10 mouse cellular contexts compared by ENCODE assay signal in genomic region chr4:152351422-152352305, GRCm38 (mm10). TPM values are rescaled to one million over a fixed set of nuclear protein-coding genes. Genes with fewer than 3 reads are reported as not detected.
DNase-seq lines count a peak whose midpoint lies in the region; ATAC-seq and TF ChIP-seq lines count a peak whose summit lies in the region.
"Had no signal": no experiment of that assay in that cellular context is flagged by ENCODE, and none has a peak within 500 bp of the region (broad histone marks: within the 10 kb centered on the region; RNA-seq: fewer than 3 reads in every experiment).

No protein-coding gene starts in this region.

- peaks cover 38% of the 10 kb centered on the region for H3K27me3 ChIP-seq in liver, embryonic 11.5 days (replicated peaks; ENCODE audit: control insufficient read depth, insufficient read depth, low read length)
- H3K27me3 ChIP-seq in liver, embryonic 12.5 days (replicated peaks): peaks cover 80% of the 10 kb centered on the region
- peaks cover 13% of the 10 kb centered on the region for H3K27me3 ChIP-seq in embryonic facial prominence, embryonic 11.5 days (ENCODE audit: control insufficient read depth, insufficient read depth, low read length)
- peaks cover 3% of the 10 kb centered on the region for H3K27me3 ChIP-seq in lung, postnatal 0 days (replicated peaks; ENCODE audit: insufficient read depth, low read length)

- no peak for TF ChIP-seq EP300 in lung, postnatal 0 days (IDR thresholded peaks at IDR 0.05)

- no peak for DNase-seq in liver, embryonic 11.5 days (ENCODE audit: low spot score)
- DNase-seq in embryonic facial prominence, embryonic 11.5 days (ENCODE audit: low spot score): peak; percentile 70
- peak; percentile 15 for DNase-seq in lung, postnatal 0 days (ENCODE audit: low spot score)
- peak; percentile 49 for DNase-seq in retina, postnatal 7 days (ENCODE audit: low read depth, low spot score)
- DNase-seq in layer of hippocampus, postnatal 25 days (ENCODE audit: extremely low spot score in 1 of 2, low spot score in 1 of 2): no peak
- no peak for DNase-seq in cerebellum, adult 8-10 months

- ATAC-seq in liver, embryonic 11.5 days (replicated peaks; ENCODE audit: low FRiP score): 0 out of 2 replicates have a peak, but pooled peaks have one; percentile 34
- no peak for ATAC-seq in liver, embryonic 12.5 days
- ATAC-seq in embryonic facial prominence, embryonic 11.5 days (replicated peaks; ENCODE audit: insufficient number of reproducible peaks, low FRiP score, low TSS enrichment, low read depth): 0 out of 2 replicates have a peak, but pooled peaks have one; percentile 35
- ATAC-seq in lung, postnatal 0 days: peak; percentile 12
- no peak for ATAC-seq in inflammation-experienced regulatory T-cells, adult 6 months
- ATAC-seq: activated CD4-positive, CD25-positive, alpha-beta regulatory T cell, adult 4 months had no signal

- no peak overlapping the region for H3K9ac ChIP-seq in liver, embryonic 11.5 days (ENCODE audit: low read depth, low read length)
- H3K9ac ChIP-seq in liver, embryonic 12.5 days: no peak overlapping the region
- H3K9ac ChIP-seq in embryonic facial prominence, embryonic 11.5 days (replicated peaks; ENCODE audit: low read length): no peak overlapping the region
- no peak overlapping the region for H3K9ac ChIP-seq in lung, postnatal 0 days (replicated peaks; ENCODE audit: low read depth)
- H3K9ac ChIP-seq: limb, embryonic 13.5 days had no signal

- no peak overlapping the region for H3K4me2 ChIP-seq in liver, embryonic 11.5 days
- no peak overlapping the region for H3K4me2 ChIP-seq in liver, embryonic 12.5 days
- no peak overlapping the region for H3K4me2 ChIP-seq in embryonic facial prominence, embryonic 11.5 days (ENCODE audit: low read depth, low read length)
- no peak overlapping the region for H3K4me2 ChIP-seq in lung, postnatal 0 days (replicated peaks; ENCODE audit: low read depth, low read length)
- H3K4me2 ChIP-seq: limb, embryonic 13.5 days had no signal

- H3K27ac ChIP-seq in liver, embryonic 11.5 days (ENCODE audit: low read depth, low read length): no peak overlapping the region
- H3K27ac ChIP-seq in liver, embryonic 12.5 days: no peak overlapping the region
- no peak overlapping the region for H3K27ac ChIP-seq in embryonic facial prominence, embryonic 11.5 days (replicated peaks; ENCODE audit: low read depth, low read length)
- no peak overlapping the region for H3K27ac ChIP-seq in lung, postnatal 0 days (ENCODE audit: low read length)
- H3K27ac ChIP-seq: limb, embryonic 13.5 days had no signal

- WGBS in liver, embryonic 11.5 days: 16% methylated on average over 14 of the region's 14 CpGs
- 13% methylated on average over 14 of the region's 14 CpGs for WGBS in liver, embryonic 12.5 days (ENCODE audit: insufficient replicate concordance)
- 12% methylated on average over 14 of the region's 14 CpGs for whole genome bisulfite sequencing in embryonic facial prominence, embryonic 11.5 days
- WGBS in lung, postnatal 0 days: 13% methylated on average over 14 of the region's 14 CpGs

- no peaks in the 10 kb centered on the region for H3K36me3 ChIP-seq in liver, embryonic 11.5 days (ENCODE audit: control insufficient read depth, insufficient read depth, low read length)
- no peaks in the 10 kb centered on the region for H3K36me3 ChIP-seq in liver, embryonic 12.5 days
- no peaks in the 10 kb centered on the region for H3K36me3 ChIP-seq in embryonic facial prominence, embryonic 11.5 days (replicated peaks; ENCODE audit: control insufficient read depth, insufficient read depth, low read depth, low read length)
- no peaks in the 10 kb centered on the region for H3K36me3 ChIP-seq in lung, postnatal 0 days (ENCODE audit: insufficient read depth, low read length)
- H3K36me3 ChIP-seq: limb, embryonic 13.5 days had no signal

- no peak for TF ChIP-seq CTCF in lung, postnatal 0 days (IDR thresholded peaks at IDR 0.05)

- H3K4me3 ChIP-seq in liver, embryonic 11.5 days (ENCODE audit: low read depth, low read length): no peak overlapping the region
- H3K4me3 ChIP-seq in liver, embryonic 12.5 days: no peak overlapping the region
- no peak overlapping the region for H3K4me3 ChIP-seq in embryonic facial prominence, embryonic 11.5 days (ENCODE audit: low read depth, low read length)
- no peak overlapping the region for H3K4me3 ChIP-seq in lung, postnatal 0 days (ENCODE audit: low read depth, low read length)
- H3K4me3 ChIP-seq: limb, embryonic 13.5 days had no signal

- H3K9me3 ChIP-seq in liver, embryonic 11.5 days (ENCODE audit: control insufficient read depth, low read length): no peaks in the 10 kb centered on the region
- no peaks in the 10 kb centered on the region for H3K9me3 ChIP-seq in liver, embryonic 12.5 days (replicated peaks)
- H3K9me3 ChIP-seq in embryonic facial prominence, embryonic 11.5 days (replicated peaks; ENCODE audit: control insufficient read depth, low read length): no peaks in the 10 kb centered on the region
- H3K9me3 ChIP-seq in lung, postnatal 0 days (ENCODE audit: low read length): no peaks in the 10 kb centered on the region
- H3K9me3 ChIP-seq: limb, embryonic 13.5 days had no signal

- no peaks in the 10 kb centered on the region; the same call in 1 of the 2 replicates for H3K4me1 ChIP-seq in liver, embryonic 11.5 days (replicated peaks; ENCODE audit: control insufficient read depth, insufficient read depth, low read length)
- peaks cover 2% of the 10 kb centered on the region; the same call in 1 of the 2 replicates for H3K4me1 ChIP-seq in liver, embryonic 12.5 days
- H3K4me1 ChIP-seq in embryonic facial prominence, embryonic 11.5 days (ENCODE audit: control insufficient read depth, insufficient read depth, low read length): no peaks in the 10 kb centered on the region
- no peaks in the 10 kb centered on the region for H3K4me1 ChIP-seq in lung, postnatal 0 days (ENCODE audit: insufficient read depth, low read depth, low read length)
- H3K4me1 ChIP-seq: limb, embryonic 13.5 days had no signal

RNA-seq across cellular contexts. Expression of gene Chd5, which starts 13.2 kb away (rescaled TPM):
- polyA plus RNA-seq in liver, embryonic 11.5 days (2014; fragmentation: Nextera tagmentation; extraction: Ambion mirVana): 0.32 and 0.42 TPM in 2 replicates
- polyA plus RNA-seq in liver, embryonic 12.5 days (2016; fragmentation: Nextera tagmentation; extraction: Ambion mirVana): 0.01 and 0.02 TPM in 2 replicates
- polyA plus RNA-seq in embryonic facial prominence, embryonic 11.5 days (2014; fragmentation: Nextera tagmentation; extraction: Ambion mirVana): 0.14 TPM in 2 replicates
- 0.06 and 0.07 TPM in 2 replicates for polyA plus RNA-seq in lung, postnatal 0 days (2015; fragmentation: Nextera tagmentation; extraction: Ambion mirVana)
- total RNA-seq in layer of hippocampus, postnatal 25 days (2021): 100 to 1,000 TPM; 113 to 130 TPM
- under 1 TPM in 2 of 3 experiments, not detected in 1; 0.05 to 0.11 TPM for polyA plus RNA-seq in inflammation-experienced regulatory T-cells, adult 6 months (2017; shearing (Covaris generic))

RNA-seq across cellular contexts. Expression of gene Rpl22, which starts 26.1 kb away (rescaled TPM):
- 546 and 596 TPM in 2 replicates for polyA plus RNA-seq in liver, embryonic 11.5 days (2014; fragmentation: Nextera tagmentation; extraction: Ambion mirVana)
- polyA plus RNA-seq in liver, embryonic 12.5 days (2016; fragmentation: Nextera tagmentation; extraction: Ambion mirVana): 385 and 404 TPM in 2 replicates
- polyA plus RNA-seq in embryonic facial prominence, embryonic 11.5 days (2014; fragmentation: Nextera tagmentation; extraction: Ambion mirVana): 404 and 441 TPM in 2 replicates
- 265 and 266 TPM in 2 replicates for polyA plus RNA-seq in lung, postnatal 0 days (2015; fragmentation: Nextera tagmentation; extraction: Ambion mirVana)
- 100 to 1,000 TPM; 200 to 205 TPM for total RNA-seq in layer of hippocampus, postnatal 25 days (2021)
- polyA plus RNA-seq in inflammation-experienced regulatory T-cells, adult 6 months (2017; shearing (Covaris generic)): 1,000 to 10,000 TPM in 1 of 3 experiments, 100 to 1,000 TPM in 2; 752 to 1,062 (median 960) TPM

RNA-seq across cellular contexts. Expression of gene Rnf207, which starts 32.9 kb away (rescaled TPM):
- 0.53 and 0.97 TPM in 2 replicates for polyA plus RNA-seq in liver, embryonic 11.5 days (2014; fragmentation: Nextera tagmentation; extraction: Ambion mirVana)
- polyA plus RNA-seq in liver, embryonic 12.5 days (2016; fragmentation: Nextera tagmentation; extraction: Ambion mirVana): 0.26 and 0.42 TPM in 2 replicates
- polyA plus RNA-seq in embryonic facial prominence, embryonic 11.5 days (2014; fragmentation: Nextera tagmentation; extraction: Ambion mirVana): 0.41 and 1.0 TPM in 2 replicates
- 0.53 and 0.70 TPM in 2 replicates for polyA plus RNA-seq in lung, postnatal 0 days (2015; fragmentation: Nextera tagmentation; extraction: Ambion mirVana)
- 1 to 10 TPM; 2.6 to 5.8 TPM for total RNA-seq in layer of hippocampus, postnatal 25 days (2021)
- not detected for polyA plus RNA-seq in inflammation-experienced regulatory T-cells, adult 6 months (2017; shearing (Covaris generic))
- polyA plus RNA-seq: activated CD4-positive, CD25-positive, alpha-beta regulatory T cell, adult 4 months had no signal

RNA-seq across cellular contexts. Expression of gene Icmt, which starts 54.6 kb away (rescaled TPM):
- polyA plus RNA-seq in liver, embryonic 11.5 days (2014; fragmentation: Nextera tagmentation; extraction: Ambion mirVana): 20.6 and 21.1 TPM in 2 replicates
- polyA plus RNA-seq in liver, embryonic 12.5 days (2016; fragmentation: Nextera tagmentation; extraction: Ambion mirVana): 11.8 and 14.4 TPM in 2 replicates
- 23.4 and 24.8 TPM in 2 replicates for polyA plus RNA-seq in embryonic facial prominence, embryonic 11.5 days (2014; fragmentation: Nextera tagmentation; extraction: Ambion mirVana)
- 16.9 and 18.9 TPM in 2 replicates for polyA plus RNA-seq in lung, postnatal 0 days (2015; fragmentation: Nextera tagmentation; extraction: Ambion mirVana)
- 10 to 100 TPM; 38.9 to 45.1 TPM for total RNA-seq in layer of hippocampus, postnatal 25 days (2021)
- 1 to 10 TPM; 5.1 to 8.8 (median 7.1) TPM for polyA plus RNA-seq in inflammation-experienced regulatory T-cells, adult 6 months (2017; shearing (Covaris generic))

Comparison
In these comparisons a context has a peak if more than half of its experiments do, and no peak if none do; other contexts are left out.
1. ATAC-seq: peak in liver, embryonic 11.5 days (single experiment), embryonic facial prominence, embryonic 11.5 days (single experiment) and lung, postnatal 0 days (single experiment); none in liver, embryonic 12.5 days (single experiment) and inflammation-experienced regulatory T-cells, adult 6 months (single experiment).
2. DNase-seq: peak in embryonic facial prominence, embryonic 11.5 days (single experiment), lung, postnatal 0 days (single experiment) and retina, postnatal 7 days (single experiment); none in liver, embryonic 11.5 days (single experiment), layer of hippocampus, postnatal 25 days (0 of 2) and cerebellum, adult 8-10 months (single experiment).